Mouse (Mus musculus): ENCODE data around the gene Dock2.

GRCm38 (mm10) chr11:34447891-34448290, 335.8 kb downstream of the Dock2 start:
- TF ChIP-seq POLR2A (IDR thresholded peaks at IDR 0.05; ENCODE audit: low read depth, low read length), result no peak
- no peak for TF ChIP-seq CTCF (IDR thresholded peaks at IDR 0.05; ENCODE audit: extremely low read depth, insufficient read depth, insufficient read length, insufficient replicate concordance)

All from spleen, adult 2 months (tissue).